Comparison of ENCODE assay signal across 8 mouse cellular contexts in genomic region chr19:45998694-45999217, GRCm38 (mm10). TPM values are rescaled to one million over a fixed set of nuclear protein-coding genes. Genes with fewer than 3 reads are reported as not detected.
DNase-seq lines count a peak whose midpoint lies in the region; ATAC-seq and TF ChIP-seq lines count a peak whose summit lies in the region.

No protein-coding gene starts in this region.

- TF ChIP-seq POLR2A in testis, adult 2 months (IDR thresholded peaks at IDR 0.05; ENCODE audit: control insufficient read depth, low read depth, low read length) = no peak

- H3K4me1 ChIP-seq in testis, adult 2 months (ENCODE audit: control insufficient read depth, insufficient read depth, low read length) = peaks cover 3% of the 10 kb centered on the region
- peaks cover 30% of the 10 kb centered on the region for H3K4me1 ChIP-seq in liver, embryonic 13.5 days (replicated peaks)

- H3K27ac ChIP-seq in testis, adult 2 months (ENCODE audit: control insufficient read depth, insufficient read depth, low read depth, low read length) = no peak overlapping the region
- no peak overlapping the region for H3K27ac ChIP-seq in liver, embryonic 13.5 days

- peak overlapping the region; percentile 83 for H3K4me2 ChIP-seq in liver, embryonic 13.5 days

- TF ChIP-seq CTCF in testis, adult 2 months (IDR thresholded peaks at IDR 0.05; ENCODE audit: control insufficient read depth, insufficient read depth, insufficient replicate concordance, low read depth, low read length) = no peak

- WGBS in liver, embryonic 13.5 days (ENCODE audit: insufficient replicate concordance) = 9% methylated on average over 8 of the region's 8 CpGs

- ATAC-seq in frontal cortex, adult (ENCODE audit: low TSS enrichment) = peak; percentile 21; the same call in 1 of the 2 replicates
- ATAC-seq in liver, embryonic 13.5 days (ENCODE audit: low read depth) = no peak
- ATAC-seq in erythroid progenitor cell, adult 5-6 weeks (replicated peaks; ENCODE audit: low FRiP score, poor library complexity, severe bottlenecking) = no peak

- no peaks in the 10 kb centered on the region for H3K36me3 ChIP-seq in testis, adult 2 months (ENCODE audit: control insufficient read depth, insufficient read depth, low read length)
- H3K36me3 ChIP-seq in liver, embryonic 13.5 days = peaks cover 5% of the 10 kb centered on the region; the same call in 1 of the 2 replicates

- H3K9me3 ChIP-seq in liver, embryonic 13.5 days (replicated peaks) = no peaks in the 10 kb centered on the region; the same call in 1 of the 2 replicates

- peak overlapping the region; percentile 87 for H3K4me3 ChIP-seq in testis, adult 2 months (ENCODE audit: control insufficient read depth, low read depth, low read length)
- peak overlapping the region; percentile 71 for H3K4me3 ChIP-seq in liver, embryonic 13.5 days (replicated peaks)

- no peaks in the 10 kb centered on the region for H3K27me3 ChIP-seq in testis, adult 2 months (ENCODE audit: control insufficient read depth, insufficient read depth, low read length)
- H3K27me3 ChIP-seq in liver, embryonic 13.5 days = 0 out of 2 replicates have a peak, but pooled peaks cover 3% of the 10 kb centered on the region

- DNase-seq in frontal cortex, postnatal 10 days (ENCODE audit: low spot score in 2 of 2) = no peak
- DNase-seq in testis, postnatal 10 days (ENCODE audit: low spot score) = no peak
- DNase-seq in liver, embryonic 13.5 days = no peak
- no peak for DNase-seq in thymus, adult 18-20 months
- DNase-seq in right cerebral cortex, postnatal 14 days = no peak

- H3K9ac ChIP-seq in liver, embryonic 13.5 days = peak overlapping the region; percentile 81

RNA-seq across cellular contexts. Expression of gene Armh3, which starts 0.5 kb away (rescaled TPM):
- 5.7 and 5.8 TPM in 2 replicates for polyA plus RNA-seq in testis, adult 2 months (2012; rRNA removed)
- polyA plus RNA-seq in liver, embryonic 13.5 days (2015; fragmentation: Nextera tagmentation; extraction: Ambion mirVana) = 4.3 and 5.6 TPM in 2 replicates
- 0.72 and 3.4 TPM in 2 replicates for total RNA-seq in erythroid progenitor cell, adult 5-6 weeks (2015; ENCODE audit: low replicate concordance)
- total RNA-seq in erythroid progenitor cell, adult 5-6 weeks (2017; ENCODE audit: low replicate concordance) = 1.2 and 2.0 TPM in 2 replicates

RNA-seq across cellular contexts. Expression of gene Hps6, which starts 4.6 kb away (rescaled TPM):
- polyA plus RNA-seq in testis, adult 2 months (2012; rRNA removed) = 1.0 and 1.1 TPM in 2 replicates
- 2.7 and 2.9 TPM in 2 replicates for polyA plus RNA-seq in liver, embryonic 13.5 days (2015; fragmentation: Nextera tagmentation; extraction: Ambion mirVana)
- not detected in 2 replicates for total RNA-seq in erythroid progenitor cell, adult 5-6 weeks (2015; ENCODE audit: low replicate concordance)
- total RNA-seq in erythroid progenitor cell, adult 5-6 weeks (2017; ENCODE audit: low replicate concordance) = 1.2 TPM in 1 of 2 replicates, not detected in the other

RNA-seq across cellular contexts. Expression of gene Pprc1, which starts 45.9 kb away (rescaled TPM):
- 8.9 and 10.1 TPM in 2 replicates for polyA plus RNA-seq in testis, adult 2 months (2012; rRNA removed)
- polyA plus RNA-seq in liver, embryonic 13.5 days (2015; fragmentation: Nextera tagmentation; extraction: Ambion mirVana) = 19.5 and 23.8 TPM in 2 replicates
- 69.2 and 76.8 TPM in 2 replicates for total RNA-seq in erythroid progenitor cell, adult 5-6 weeks (2015; ENCODE audit: low replicate concordance)
- total RNA-seq in erythroid progenitor cell, adult 5-6 weeks (2017; ENCODE audit: low replicate concordance) = 76.5 and 82.0 TPM in 2 replicates

RNA-seq across cellular contexts. Expression of gene Ldb1, which starts 46.3 kb away (rescaled TPM):
- polyA plus RNA-seq in testis, adult 2 months (2012; rRNA removed) = 26.2 and 28.9 TPM in 2 replicates
- 31.9 and 34.9 TPM in 2 replicates for polyA plus RNA-seq in liver, embryonic 13.5 days (2015; fragmentation: Nextera tagmentation; extraction: Ambion mirVana)
- total RNA-seq in erythroid progenitor cell, adult 5-6 weeks (2015; ENCODE audit: low replicate concordance) = 45.3 and 53.3 TPM in 2 replicates
- total RNA-seq in erythroid progenitor cell, adult 5-6 weeks (2017; ENCODE audit: low replicate concordance) = 62.8 and 77.5 TPM in 2 replicates
